Mouse (Mus musculus): ENCODE data around the gene Exoc4. TPM values are rescaled to one million over a fixed set of nuclear protein-coding genes. Genes with fewer than 3 reads are reported as not detected.

The Exoc4 gene
- polyA plus RNA-seq, 1 experiment from 2014 or later, result 33.1 TPM

DNA sequence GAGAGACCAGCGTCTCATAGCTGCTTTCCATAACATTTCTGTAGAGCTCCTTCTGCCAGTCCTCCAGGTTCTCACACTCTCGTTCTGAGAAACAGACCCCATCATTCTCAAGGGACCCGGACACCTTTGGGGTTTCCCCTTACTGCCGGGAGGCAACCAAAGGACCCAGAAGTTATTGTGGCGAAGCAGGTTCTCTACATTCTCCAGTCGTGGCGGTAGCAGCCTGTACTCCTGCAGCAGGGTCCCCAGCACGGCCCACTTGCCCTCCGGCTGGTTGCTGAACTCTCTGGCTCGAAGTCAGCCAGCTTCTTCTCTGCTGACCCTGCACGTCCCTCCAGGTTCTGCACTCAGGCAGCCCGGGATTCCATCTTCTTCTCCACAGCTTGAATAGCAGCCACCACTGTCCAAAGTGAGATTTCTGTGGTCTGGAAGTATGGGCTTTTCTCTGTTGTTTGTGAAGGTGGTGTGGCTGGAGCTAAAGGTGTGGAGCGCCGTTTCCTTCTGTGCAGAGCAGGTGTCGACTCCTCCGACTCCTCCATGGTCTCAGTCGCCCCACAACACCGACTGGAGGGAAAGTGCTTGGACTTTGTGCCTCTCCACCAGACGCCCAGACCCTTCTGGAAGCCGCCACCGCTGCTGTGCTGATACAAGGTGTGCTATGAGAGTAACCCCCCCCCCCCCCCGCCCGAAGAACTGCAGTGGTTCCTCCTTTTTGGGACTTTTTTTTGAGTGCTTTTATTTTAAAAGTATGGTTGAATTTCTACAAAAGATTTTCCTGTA, 1.1 kb upstream of the Exoc4 start:
- ATAC-seq (ENCODE audit: insufficient read depth) (no peak), DNase-seq (no peak)
- H3K4me1 ChIP-seq (ENCODE audit: insufficient read depth), result 0 out of 2 replicates have a peak, but pooled peaks cover 5% of the 10 kb centered on the region
- WGBS, result 85% methylated on average over 23 of the region's 23 CpGs
- H3K9me3 ChIP-seq (ENCODE audit: low read depth, low read length), result no peaks in the 10 kb centered on the region
- H3K9ac ChIP-seq, result no peak overlapping the region
- no peak overlapping the region for H3K27ac ChIP-seq (ENCODE audit: low read depth)
- H3K36me3 ChIP-seq (ENCODE audit: insufficient read depth), result no peaks in the 10 kb centered on the region
- H3K4me3 ChIP-seq (ENCODE audit: low read depth, low read length), result no peak overlapping the region
- no peak overlapping the region for H3K4me2 ChIP-seq
- no peaks in the 10 kb centered on the region for H3K27me3 ChIP-seq (ENCODE audit: insufficient read depth, low read length)
- no peak for TF ChIP-seq CTCF (IDR thresholded peaks at IDR 0.05; ENCODE audit: low read depth)

DNA sequence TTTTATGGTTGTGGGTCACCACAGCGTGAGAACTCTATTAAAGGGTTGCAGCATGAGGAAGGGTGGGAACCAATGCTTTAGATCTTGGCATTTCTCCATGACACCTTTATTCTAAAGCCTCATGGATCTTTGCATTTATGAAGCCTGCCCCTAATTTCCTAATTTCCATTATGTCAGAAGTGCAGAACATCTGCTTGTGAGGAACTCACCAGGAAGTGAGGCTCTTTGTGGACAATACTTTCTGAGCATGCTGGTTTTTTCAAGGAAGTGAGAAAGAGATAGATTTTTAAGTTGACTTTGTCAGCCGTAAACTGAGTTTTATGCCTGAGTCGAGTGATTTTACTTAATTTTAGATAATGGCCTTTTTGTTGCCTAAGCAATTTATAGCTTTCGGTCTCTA, 7.8 kb downstream of the Exoc4 start:
- Histone ChIP-seq H3K36me3 (ENCODE audit: insufficient read depth) (no peaks in the 10 kb centered on the region), H3K27ac (ENCODE audit: low read depth) (no peak overlapping the region), H3K4me3 (ENCODE audit: low read depth, low read length) (no peak overlapping the region), H3K27me3 (ENCODE audit: insufficient read depth, low read length) (no peaks in the 10 kb centered on the region), H3K4me2 (no peak overlapping the region), H3K9me3 (ENCODE audit: low read depth, low read length) (no peaks in the 10 kb centered on the region), H3K4me1 (ENCODE audit: insufficient read depth) (no peaks in the 10 kb centered on the region), H3K9ac (no peak overlapping the region)
- no peak for DNase-seq
- no peak for ATAC-seq (ENCODE audit: insufficient read depth)
- no peak for TF ChIP-seq CTCF (IDR thresholded peaks at IDR 0.05; ENCODE audit: low read depth)
- WGBS, result 80% methylated on average over 4 of the region's 4 CpGs

DNA sequence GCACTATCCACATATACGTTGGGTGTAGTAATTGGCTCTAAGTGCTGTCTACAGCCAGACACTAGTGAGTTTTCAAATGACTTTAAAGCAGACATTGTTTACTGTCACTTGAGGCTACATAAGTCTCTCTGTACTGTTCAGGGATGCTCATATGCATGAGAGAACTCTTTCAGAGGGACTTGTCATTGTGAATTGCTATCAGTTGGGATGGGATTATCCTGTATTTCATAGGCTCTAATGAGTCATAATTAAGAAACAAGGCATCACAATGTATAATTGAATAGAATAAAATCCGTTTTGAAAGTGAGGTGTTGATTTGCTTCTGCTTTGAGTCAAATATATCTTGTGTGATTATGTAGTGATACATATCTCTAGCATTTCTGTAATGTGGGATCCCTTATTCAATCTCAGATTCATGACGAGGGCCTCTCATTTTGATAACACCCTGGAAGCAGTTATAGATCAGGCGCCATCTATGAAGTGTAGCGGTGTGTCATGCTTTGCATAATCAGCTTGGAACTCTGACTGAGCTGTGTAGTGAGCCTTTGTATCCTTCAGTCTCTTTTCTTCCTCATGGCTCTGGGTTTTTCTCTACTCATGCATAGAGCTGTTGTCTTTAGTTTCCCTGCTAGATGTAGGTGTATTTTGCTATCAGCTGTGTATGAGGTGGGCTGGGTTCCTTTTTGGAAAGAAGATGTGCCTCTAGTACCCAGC, 8.3 kb downstream of the Exoc4 start:
- H3K4me3 ChIP-seq (ENCODE audit: low read depth, low read length), result no peak overlapping the region
- ATAC-seq (ENCODE audit: insufficient read depth) (no peak), DNase-seq (no peak)
- no peak overlapping the region for H3K4me2 ChIP-seq
- WGBS, result 82% methylated on average over 5 of the region's 5 CpGs
- no peaks in the 10 kb centered on the region for H3K36me3 ChIP-seq (ENCODE audit: insufficient read depth)
- 0 out of 2 replicates have a peak, but pooled peaks cover 3% of the 10 kb centered on the region for H3K4me1 ChIP-seq (ENCODE audit: insufficient read depth)
- H3K27me3 ChIP-seq (ENCODE audit: insufficient read depth, low read length), result no peaks in the 10 kb centered on the region
- no peak overlapping the region for H3K9ac ChIP-seq
- no peak overlapping the region for H3K27ac ChIP-seq (ENCODE audit: low read depth)
- no peaks in the 10 kb centered on the region for H3K9me3 ChIP-seq (ENCODE audit: low read depth, low read length)
- TF ChIP-seq CTCF (IDR thresholded peaks at IDR 0.05; ENCODE audit: low read depth), result no peak

DNA sequence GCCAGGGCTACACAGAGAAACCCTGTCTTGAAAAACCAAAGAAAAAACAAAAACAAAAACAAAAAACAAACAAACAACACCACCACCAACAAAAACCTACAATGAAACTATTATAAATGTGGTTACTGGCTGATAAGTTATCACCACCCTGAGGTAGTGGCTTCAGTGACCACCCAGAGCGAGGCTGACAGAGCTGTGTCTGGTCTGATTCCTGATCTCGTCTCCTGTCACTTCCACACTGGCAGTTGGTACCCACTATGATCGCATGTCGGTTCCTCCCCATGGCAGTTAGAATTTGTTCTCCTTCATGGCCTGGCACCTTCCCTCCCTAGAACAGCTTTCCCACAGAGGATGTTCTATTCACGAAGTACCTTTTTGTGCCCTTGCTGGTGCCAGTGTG, 11.0 kb downstream of the Exoc4 start:
- WGBS, result 87% methylated on average over 5 of the region's 5 CpGs
- peaks cover 16% of the 10 kb centered on the region for H3K4me1 ChIP-seq (ENCODE audit: insufficient read depth)
- 0 out of 2 replicates have a peak, but pooled peaks cover 7% of the 10 kb centered on the region for H3K36me3 ChIP-seq (ENCODE audit: insufficient read depth)
- ATAC-seq (ENCODE audit: insufficient read depth), result no peak
- H3K27ac ChIP-seq (ENCODE audit: low read depth), result no peak overlapping the region
- no peak for TF ChIP-seq CTCF (IDR thresholded peaks at IDR 0.05; ENCODE audit: low read depth)
- no peak for DNase-seq
- H3K4me3 ChIP-seq (ENCODE audit: low read depth, low read length), result no peak overlapping the region
- no peak overlapping the region for H3K4me2 ChIP-seq
- no peak overlapping the region for H3K9ac ChIP-seq
- H3K27me3 ChIP-seq (ENCODE audit: insufficient read depth, low read length), result no peaks in the 10 kb centered on the region
- no peaks in the 10 kb centered on the region for H3K9me3 ChIP-seq (ENCODE audit: low read depth, low read length)

DNA sequence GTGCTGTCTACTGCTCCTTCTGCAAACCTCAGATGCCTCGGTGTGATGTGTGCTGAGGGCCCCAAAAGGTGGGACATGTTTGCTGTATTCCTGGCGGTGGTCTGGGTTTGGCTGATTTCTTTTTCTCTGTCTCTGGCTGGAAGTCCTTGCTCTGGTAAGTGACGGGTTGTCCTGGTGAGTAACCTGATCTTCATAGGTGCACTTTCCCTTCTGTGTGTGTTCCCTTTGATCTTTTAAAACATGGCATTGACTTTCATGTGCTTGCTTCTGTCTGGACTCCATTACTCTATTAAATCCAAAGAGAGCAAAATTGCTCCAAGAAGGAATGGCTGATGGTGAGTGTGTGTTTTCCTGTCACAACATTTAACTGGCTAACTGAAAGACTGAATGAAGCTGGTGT, 12.7 kb downstream of the Exoc4 start:
- H3K9ac ChIP-seq, result no peak overlapping the region
- no peak overlapping the region for H3K4me2 ChIP-seq
- H3K36me3 ChIP-seq (ENCODE audit: insufficient read depth), result 0 out of 2 replicates have a peak, but pooled peaks cover 7% of the 10 kb centered on the region
- WGBS, result 62% methylated on average over 3 of the region's 3 CpGs
- H3K27me3 ChIP-seq (ENCODE audit: insufficient read depth, low read length), result no peaks in the 10 kb centered on the region
- peaks cover 16% of the 10 kb centered on the region for H3K4me1 ChIP-seq (ENCODE audit: insufficient read depth)
- no peak overlapping the region for H3K27ac ChIP-seq (ENCODE audit: low read depth)
- H3K4me3 ChIP-seq (ENCODE audit: low read depth, low read length), result no peak overlapping the region
- no peaks in the 10 kb centered on the region for H3K9me3 ChIP-seq (ENCODE audit: low read depth, low read length)
- TF ChIP-seq CTCF (IDR thresholded peaks at IDR 0.05; ENCODE audit: low read depth), result no peak
- DNase-seq, result no peak
- ATAC-seq (ENCODE audit: insufficient read depth), result no peak

DNA sequence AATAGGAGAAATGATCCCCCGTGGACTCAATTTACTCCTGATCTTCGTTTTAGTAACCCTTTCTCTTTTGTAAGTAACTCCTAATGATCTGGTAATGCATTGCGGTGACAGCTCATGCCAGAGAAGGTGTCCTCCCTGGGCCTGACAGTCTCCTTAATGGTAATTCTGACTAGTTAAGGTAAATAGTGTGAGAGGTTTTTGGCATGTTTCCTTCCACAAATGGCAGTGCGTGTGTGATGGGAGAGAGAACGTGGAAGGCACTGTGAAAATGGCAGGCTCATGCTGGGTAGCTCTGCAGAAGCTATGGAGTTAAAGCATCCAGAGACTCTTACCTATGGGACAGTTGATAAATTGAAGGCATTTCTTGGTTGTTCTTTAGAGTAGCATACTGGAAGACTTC, 15.1 kb downstream of the Exoc4 start:
- no peak for TF ChIP-seq CTCF (IDR thresholded peaks at IDR 0.05; ENCODE audit: low read depth)
- ATAC-seq (ENCODE audit: insufficient read depth) (peak; percentile 21; the same call in 1 of the 2 replicates), DNase-seq (peak; percentile 34)
- H3K4me3 ChIP-seq (ENCODE audit: low read depth, low read length), result no peak overlapping the region
- 38% methylated on average over 5 of the region's 5 CpGs for WGBS
- H3K27me3 ChIP-seq (ENCODE audit: insufficient read depth, low read length), result no peaks in the 10 kb centered on the region
- H3K36me3 ChIP-seq (ENCODE audit: insufficient read depth), result 0 out of 2 replicates have a peak, but pooled peaks cover 17% of the 10 kb centered on the region
- H3K27ac ChIP-seq (ENCODE audit: low read depth), result no peak overlapping the region
- H3K9me3 ChIP-seq (ENCODE audit: low read depth, low read length), result no peaks in the 10 kb centered on the region
- H3K9ac ChIP-seq, result no peak overlapping the region
- H3K4me2 ChIP-seq, result no peak overlapping the region
- H3K4me1 ChIP-seq (ENCODE audit: insufficient read depth), result peaks cover 16% of the 10 kb centered on the region

DNA sequence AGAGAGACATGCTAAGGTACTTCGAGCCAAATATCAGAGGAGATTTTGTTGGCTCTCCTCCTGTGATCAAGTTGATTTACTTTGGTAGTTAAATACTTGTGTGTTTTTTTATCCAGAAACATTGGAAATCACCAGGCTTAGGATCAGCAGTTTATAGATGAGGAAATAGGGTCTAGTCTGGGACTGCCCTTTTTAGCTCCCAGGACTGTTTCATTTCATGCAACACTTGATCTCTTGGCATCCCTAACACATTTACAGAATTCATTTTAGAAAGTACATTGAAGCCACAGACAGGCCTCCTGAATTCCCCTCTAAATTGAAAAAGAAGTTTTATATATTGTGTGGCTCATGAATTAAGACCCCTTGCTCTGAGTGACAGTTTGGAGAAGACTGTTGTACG, 15.5 kb downstream of the Exoc4 start:
- H3K9ac ChIP-seq, result no peak overlapping the region
- TF ChIP-seq CTCF (IDR thresholded peaks at IDR 0.05; ENCODE audit: low read depth), result no peak
- no peak overlapping the region for H3K4me3 ChIP-seq (ENCODE audit: low read depth, low read length)
- no peaks in the 10 kb centered on the region for H3K27me3 ChIP-seq (ENCODE audit: insufficient read depth, low read length)
- peaks cover 16% of the 10 kb centered on the region for H3K4me1 ChIP-seq (ENCODE audit: insufficient read depth)
- no peak overlapping the region for H3K27ac ChIP-seq (ENCODE audit: low read depth)
- 51% methylated on average over 2 of the region's 2 CpGs for WGBS
- H3K36me3 ChIP-seq (ENCODE audit: insufficient read depth), result 0 out of 2 replicates have a peak, but pooled peaks cover 20% of the 10 kb centered on the region
- H3K4me2 ChIP-seq, result no peak overlapping the region
- no peaks in the 10 kb centered on the region for H3K9me3 ChIP-seq (ENCODE audit: low read depth, low read length)
- ATAC-seq (ENCODE audit: insufficient read depth) (no peak; the same call in 1 of the 2 replicates), DNase-seq (peak; percentile 75)

Data from lung, embryonic 14.5 days (tissue).